Mouse (Mus musculus): ENCODE results near the gene Gm3404.
"Not testable (repeated sequence)": the region's sequence is repeated elsewhere in the genome, so short reads cannot be mapped to it uniquely, and the experiment has no call there.

Gene Gm3404

DNA sequence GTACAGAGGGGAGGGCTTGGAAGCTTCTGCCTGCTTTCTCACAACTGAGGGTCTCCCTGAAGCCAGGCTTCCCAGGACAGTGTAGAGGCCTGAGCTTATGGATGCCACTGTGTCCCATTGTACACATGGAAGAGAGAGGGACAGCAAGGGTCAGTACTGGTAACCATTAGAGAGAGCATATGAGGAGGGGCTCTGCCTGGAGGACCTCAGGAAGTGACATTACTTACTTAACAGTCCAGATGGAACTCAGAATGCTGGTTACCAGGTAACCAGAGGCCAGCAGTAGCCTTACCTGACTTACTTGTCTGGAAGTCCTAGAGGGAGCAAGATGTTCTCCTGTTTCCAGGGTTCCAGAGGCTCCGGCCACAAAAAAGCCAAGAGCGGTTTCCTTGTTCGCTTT lies at the start of gene Gm3404:
Gm3404 (plus strand) TSS at position 301 of the 400 bp plus-strand sequence.
- not testable (repeated sequence) for DNase-seq (ENCODE audit: low read depth, low spot score)

DNA sequence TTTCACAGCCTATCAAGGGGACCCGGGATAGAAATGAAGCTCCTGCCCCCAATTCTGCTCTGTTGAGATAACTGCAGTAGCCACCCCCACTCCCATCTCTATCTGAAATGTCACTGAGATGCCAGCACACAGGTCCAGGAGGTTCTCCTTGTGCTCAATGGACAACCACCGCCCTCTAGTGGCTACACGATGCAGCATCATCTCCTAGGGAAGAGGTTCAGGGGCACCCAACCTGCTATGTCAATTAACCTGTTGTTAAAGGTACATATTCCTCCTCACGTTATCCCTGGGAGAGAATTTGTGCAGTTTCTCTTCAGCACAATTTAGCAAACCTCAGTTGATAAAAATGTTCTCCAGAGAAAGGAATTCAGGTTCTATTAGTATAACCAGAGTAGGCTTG lies 46.0 kb upstream of the Gm3404 start:
- DNase-seq (ENCODE audit: low read depth, low spot score): not testable (repeated sequence)

DNA sequence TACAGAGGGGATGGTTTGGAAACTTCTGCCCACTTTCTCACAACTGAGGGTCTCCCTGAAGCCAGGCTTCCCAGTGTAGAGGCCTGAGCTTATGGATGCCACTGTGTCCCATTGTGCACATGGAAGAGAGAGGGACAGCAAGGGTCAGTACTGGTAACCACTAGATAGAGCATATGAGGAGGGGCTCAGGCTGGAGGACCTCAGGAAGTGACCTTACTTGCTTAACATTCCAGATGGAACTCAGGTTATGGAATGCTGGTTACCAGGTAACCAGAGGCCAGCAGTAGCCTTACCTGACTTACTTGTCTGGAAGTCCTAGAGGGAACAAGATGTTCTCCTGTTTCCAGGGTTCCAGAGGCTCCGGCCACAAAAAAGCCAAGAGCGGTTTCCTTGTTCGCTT lies 43.9 kb upstream of the Gm3404 start, which contains the start of gene Gm6408:
Gm6408 (plus strand) TSS at position 301 of the 400 bp plus-strand sequence.
- DNase-seq (ENCODE audit: low read depth, low spot score): not testable (repeated sequence)

DNA sequence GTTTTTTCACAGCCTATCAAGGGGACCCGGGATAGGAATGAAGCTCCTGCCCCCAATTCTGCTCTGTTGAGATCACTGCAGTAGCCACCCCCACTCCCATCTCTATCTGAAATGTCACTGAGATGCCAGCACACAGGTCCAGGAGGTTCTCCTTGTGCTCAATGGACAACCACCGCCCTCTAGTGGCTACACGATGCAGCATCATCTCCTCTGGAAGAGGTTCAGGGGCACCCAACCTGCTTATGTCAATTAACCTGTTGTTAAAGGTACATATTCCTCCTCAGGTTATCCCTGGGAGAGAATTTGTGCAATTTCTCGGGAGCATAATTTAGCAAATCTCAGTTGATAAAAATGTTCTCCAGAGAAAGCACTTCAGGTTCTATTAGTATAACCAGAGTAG lies 36.6 kb upstream of the Gm3404 start:
- DNase-seq (ENCODE audit: low read depth, low spot score): not testable (repeated sequence)

DNA sequence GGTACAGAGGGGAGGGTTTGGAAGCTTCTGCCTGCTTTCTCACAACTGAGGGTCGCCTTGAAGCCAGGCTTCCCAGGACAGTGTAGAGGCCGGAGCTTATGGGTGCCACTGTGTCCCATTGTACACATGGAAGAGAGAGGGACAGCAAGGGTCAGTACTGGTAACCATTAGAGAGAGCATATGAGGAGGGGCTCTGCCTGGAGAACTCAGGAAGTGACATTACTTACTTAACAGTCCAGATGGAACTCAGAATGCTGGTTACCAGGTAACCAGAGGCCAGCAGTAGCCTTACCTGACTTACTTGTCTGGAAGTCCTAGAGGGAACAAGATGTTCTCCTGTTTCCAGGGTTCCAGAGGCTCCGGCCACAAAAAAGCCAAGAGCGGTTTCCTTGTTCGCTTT lies 34.5 kb upstream of the Gm3404 start, which contains the start of gene Gm6370:
Gm6370 (plus strand) TSS at position 301 of the 400 bp plus-strand sequence.
- DNase-seq (ENCODE audit: low read depth, low spot score): not testable (repeated sequence)

DNA sequence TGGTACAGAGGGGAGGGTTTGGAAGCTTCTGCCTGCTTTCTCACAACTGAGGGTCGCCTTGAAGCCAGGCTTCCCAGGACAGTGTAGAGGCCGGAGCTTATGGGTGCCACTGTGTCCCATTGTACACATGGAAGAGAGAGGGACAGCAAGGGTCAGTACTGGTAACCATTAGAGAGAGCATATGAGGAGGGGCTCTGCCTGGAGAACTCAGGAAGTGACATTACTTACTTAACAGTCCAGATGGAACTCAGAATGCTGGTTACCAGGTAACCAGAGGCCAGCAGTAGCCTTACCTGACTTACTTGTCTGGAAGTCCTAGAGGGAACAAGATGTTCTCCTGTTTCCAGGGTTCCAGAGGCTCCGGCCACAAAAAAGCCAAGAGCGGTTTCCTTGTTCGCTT lies 23.5 kb upstream of the Gm3404 start, which contains the start of gene 4930449I24Rik:
4930449I24Rik (plus strand) TSS at position 301 of the 400 bp plus-strand sequence.
- not testable (repeated sequence) for DNase-seq (ENCODE audit: low read depth, low spot score)

DNA sequence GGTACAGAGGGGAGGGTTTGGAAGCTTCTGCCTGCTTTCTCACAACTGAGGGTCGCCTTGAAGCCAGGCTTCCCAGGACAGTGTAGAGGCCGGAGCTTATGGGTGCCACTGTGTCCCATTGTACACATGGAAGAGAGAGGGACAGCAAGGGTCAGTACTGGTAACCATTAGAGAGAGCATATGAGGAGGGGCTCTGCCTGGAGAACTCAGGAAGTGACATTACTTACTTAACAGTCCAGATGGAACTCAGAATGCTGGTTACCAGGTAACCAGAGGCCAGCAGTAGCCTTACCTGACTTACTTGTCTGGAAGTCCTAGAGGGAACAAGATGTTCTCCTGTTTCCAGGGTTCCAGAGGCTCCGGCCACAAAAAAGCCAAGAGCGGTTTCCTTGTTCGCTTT lies 11.8 kb upstream of the Gm3404 start, which contains the start of gene Gm3402:
Gm3402 (plus strand) TSS at position 301 of the 400 bp plus-strand sequence.
- DNase-seq (ENCODE audit: low read depth, low spot score): not testable (repeated sequence)

DNA sequence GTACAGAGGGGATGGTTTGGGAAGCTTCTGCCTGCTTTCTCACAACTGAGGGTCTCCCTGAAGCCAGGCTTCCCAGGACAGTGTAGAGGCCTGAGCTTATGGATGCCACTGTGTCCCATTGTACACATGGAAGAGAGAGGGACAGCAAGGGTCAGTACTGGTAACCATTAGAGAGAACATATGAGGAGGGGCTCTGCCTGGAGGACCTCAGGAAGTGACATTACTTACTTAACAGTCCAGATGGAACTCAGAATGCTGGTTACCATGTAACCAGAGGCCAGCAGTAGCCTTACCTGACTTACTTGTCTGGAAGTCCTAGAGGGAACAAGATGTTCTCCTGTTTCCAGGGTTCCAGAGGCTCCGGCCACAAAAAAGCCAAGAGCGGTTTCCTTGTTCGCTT lies 11.7 kb downstream of the Gm3404 start, which contains the start of gene Gm3409:
Gm3409 (plus strand) TSS at position 301 of the 400 bp plus-strand sequence.
- not testable (repeated sequence) for DNase-seq (ENCODE audit: low read depth, low spot score)

DNA sequence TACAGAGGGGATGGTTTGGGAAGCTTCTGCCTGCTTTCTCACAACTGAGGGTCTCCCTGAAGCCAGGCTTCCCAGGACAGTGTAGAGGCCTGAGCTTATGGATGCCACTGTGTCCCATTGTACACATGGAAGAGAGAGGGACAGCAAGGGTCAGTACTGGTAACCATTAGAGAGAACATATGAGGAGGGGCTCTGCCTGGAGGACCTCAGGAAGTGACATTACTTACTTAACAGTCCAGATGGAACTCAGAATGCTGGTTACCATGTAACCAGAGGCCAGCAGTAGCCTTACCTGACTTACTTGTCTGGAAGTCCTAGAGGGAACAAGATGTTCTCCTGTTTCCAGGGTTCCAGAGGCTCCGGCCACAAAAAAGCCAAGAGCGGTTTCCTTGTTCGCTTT lies 30.2 kb downstream of the Gm3404 start, which contains the start of gene Gm3415:
Gm3415 (plus strand) TSS at position 301 of the 400 bp plus-strand sequence.
- DNase-seq (ENCODE audit: low read depth, low spot score): not testable (repeated sequence)

DNA sequence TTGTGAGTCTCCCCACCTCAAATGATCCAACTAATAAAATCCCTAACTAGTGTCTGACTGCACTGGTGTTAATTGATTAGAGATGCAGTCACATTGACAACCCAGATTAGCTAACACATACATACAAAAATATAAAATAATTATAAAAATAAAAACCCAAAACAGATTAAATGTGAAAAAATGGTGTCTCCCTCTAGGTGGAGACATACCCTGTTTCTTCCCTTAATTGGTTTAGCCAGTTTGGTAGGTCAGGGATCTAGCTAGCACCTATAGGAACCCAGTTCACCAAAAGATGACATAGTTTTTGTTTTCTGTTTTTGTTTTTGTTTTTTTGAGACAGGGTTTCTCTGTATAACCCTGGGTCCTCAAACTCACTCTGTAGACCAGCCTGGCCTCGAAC lies 38.7 kb downstream of the Gm3404 start:
- no peak for DNase-seq (ENCODE audit: low read depth, low spot score)

DNA sequence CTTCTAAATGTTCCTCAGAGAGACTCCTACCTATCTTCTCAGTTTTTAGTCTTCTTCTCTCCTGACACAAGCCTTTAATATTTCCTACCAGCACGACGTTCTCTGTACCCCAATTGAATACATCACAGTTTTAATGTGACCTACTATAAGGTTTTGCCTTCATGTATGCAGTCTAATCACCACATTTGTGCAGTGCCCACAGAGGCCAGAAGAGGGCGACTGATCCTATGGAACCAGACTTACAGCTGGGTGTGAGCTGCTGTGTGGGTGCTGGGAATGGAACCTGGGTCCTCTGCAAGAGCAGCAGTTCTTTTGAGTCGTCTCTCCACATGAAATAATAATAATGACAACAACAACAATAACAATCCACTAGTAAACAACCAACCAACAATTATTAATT lies 41.5 kb downstream of the Gm3404 start:
- DNase-seq (ENCODE audit: low read depth, low spot score): no peak

DNA sequence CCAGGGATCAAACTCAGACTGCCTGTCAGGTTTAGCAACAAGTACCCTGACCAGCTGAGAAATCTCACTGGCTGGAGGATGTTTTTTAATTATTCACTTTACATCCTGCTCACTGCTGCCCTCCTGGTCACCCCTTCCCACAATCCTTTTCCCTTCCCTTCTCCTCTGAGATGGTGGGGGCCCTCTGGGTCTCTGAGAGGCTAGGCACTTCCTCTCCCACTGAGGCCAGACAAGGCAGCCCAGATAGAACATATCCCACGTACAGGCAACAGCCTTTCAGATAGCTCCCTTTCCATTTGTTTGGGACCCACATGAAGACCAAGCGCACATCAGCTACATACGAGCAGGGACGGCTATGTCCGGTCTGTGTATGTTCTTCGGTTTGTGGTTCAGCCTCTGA lies 44.6 kb downstream of the Gm3404 start:
- DNase-seq (ENCODE audit: low read depth, low spot score): not testable (repeated sequence)

DNA sequence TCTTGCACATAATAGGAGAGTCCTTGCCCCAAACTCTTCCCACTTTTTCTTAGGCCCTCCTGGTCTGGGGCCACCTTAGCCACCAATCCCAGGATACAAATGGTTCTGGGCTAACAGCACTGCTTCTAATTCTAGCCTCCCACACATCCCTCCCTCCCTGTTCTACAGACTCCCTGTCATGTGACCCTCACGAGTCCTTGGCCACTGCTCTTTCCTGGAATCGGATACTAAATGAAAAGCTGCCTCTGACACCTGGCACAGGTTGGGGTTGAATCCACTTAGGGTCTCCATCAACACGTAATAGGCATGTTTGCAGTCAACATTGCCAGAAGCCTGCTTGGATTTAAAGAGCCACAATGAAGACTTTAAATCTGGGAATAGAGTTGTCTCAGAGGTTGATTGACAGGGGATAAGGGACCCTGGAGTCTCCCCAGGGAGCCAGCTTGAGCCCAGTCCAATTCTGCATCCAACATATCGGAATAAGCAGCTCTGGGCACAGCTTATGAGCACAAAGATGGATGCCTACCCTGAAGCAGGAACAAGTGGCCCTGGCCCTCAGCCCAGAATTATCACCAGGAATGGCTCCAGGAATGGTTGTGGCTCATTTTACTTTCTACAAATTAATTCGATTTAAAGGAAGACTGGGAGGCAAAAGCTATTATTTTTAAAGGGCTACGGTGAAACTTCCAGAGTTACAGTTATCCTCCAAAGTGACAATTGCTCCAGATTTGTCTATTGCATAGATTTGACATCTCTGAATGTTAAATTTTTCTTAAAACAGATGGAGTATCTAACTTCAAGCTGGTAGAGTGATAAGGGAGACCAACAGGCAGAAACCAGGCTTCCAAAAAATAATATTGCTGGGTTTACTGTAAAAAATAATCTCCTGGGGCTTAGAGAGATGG lies 46.5 kb downstream of the Gm3404 start:
- not testable (repeated sequence) for DNase-seq (ENCODE audit: low read depth, low spot score)

DNA sequence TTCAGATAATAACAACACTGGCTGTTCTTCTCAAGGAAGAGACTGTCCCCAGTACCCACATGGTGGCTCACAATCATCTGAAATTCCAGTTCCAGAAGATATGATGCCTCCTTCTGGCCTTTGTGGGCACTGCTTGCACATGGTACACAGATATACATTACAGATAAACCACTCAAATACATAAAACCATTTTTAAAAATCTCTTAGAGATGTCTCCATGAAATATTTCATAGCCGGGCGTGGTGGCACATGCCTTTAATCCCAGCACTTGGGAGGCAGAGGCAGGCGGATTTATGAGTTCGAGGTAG lies 47.1 kb downstream of the Gm3404 start:
- DNase-seq (ENCODE audit: low read depth, low spot score): not testable (repeated sequence)

DNA sequence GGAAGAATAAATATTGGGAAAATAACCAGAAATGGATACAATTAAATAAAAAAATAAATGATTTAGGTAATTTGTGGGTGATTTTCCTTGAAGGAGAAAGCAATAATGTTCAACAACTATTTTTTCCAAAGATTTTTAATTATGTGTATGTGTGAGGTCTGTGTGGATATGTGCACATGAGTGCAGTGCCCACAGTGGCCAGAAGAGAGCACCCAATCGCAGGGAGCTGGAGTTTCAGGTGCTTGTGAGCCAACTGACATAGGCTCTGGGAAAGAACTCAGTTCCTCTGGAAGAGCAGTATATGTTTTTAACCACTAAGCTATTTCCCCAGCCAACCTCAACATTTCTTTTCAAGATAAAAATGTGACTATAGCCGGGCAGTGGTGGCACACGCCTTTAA lies 51.1 kb downstream of the Gm3404 start:
- DNase-seq (ENCODE audit: low read depth, low spot score): no peak
